Mouse (Mus musculus) heart, embryonic 12.5 days (tissue): ENCODE data around the gene Uqcrc1. TPM values are rescaled to one million over a fixed set of nuclear protein-coding genes. Genes with fewer than 3 reads are reported as not detected.

Experiments
- ATAC-seq: fragments of 200-750 bp; cut with Nextera tagmentation; 2 replicates; pipeline ENCODE4 v1.8.0; 2017; ENCODE audit warnings: moderate TSS enrichment, moderate library complexity; ENCODE audit not compliant: insufficient number of reproducible peaks, low FRiP score
- H3K27ac ChIP-seq: fragments of 300-500 bp; sonication (generic); 2 replicates; pipeline ENCODE4 v1.5.1; 2016; ENCODE audit warnings: mild to moderate bottlenecking, moderate library complexity; ENCODE audit not compliant: poor library complexity, severe bottlenecking
- H3K27me3 ChIP-seq: fragments of 300-500 bp; sonication (generic); replicated peaks from 2 replicates; pipeline ENCODE4 v1.6.1; 2016; ENCODE audit warnings: mild to moderate bottlenecking, moderate library complexity
- H3K36me3 ChIP-seq: fragments of 300-500 bp; sonication (generic); 2 replicates; pipeline ENCODE4 v1.6.1; 2016; ENCODE audit warnings: mild to moderate bottlenecking, moderate library complexity
- H3K4me1 ChIP-seq: fragments of 300-500 bp; sonication (generic); replicated peaks from 2 replicates; pipeline ENCODE4 v1.6.1; 2016; ENCODE audit warnings: mild to moderate bottlenecking
- H3K4me2 ChIP-seq: fragments of 300-500 bp; sonication (generic); 2 replicates; pipeline ENCODE4 v1.6.1; 2016; ENCODE audit warnings: mild to moderate bottlenecking, moderate library complexity
- H3K4me3 ChIP-seq: fragments of 300-500 bp; sonication (generic); 2 replicates; pipeline ENCODE4 v1.5.1; 2016; ENCODE audit warnings: mild to moderate bottlenecking
- H3K9ac ChIP-seq: fragments of 300-500 bp; sonication (generic); 2 replicates; pipeline ENCODE4 v1.6.1; 2016; ENCODE audit warnings: mild to moderate bottlenecking, moderate library complexity
- H3K9me3 ChIP-seq: fragments of 300-500 bp; sonication (generic); replicated peaks from 2 replicates; pipeline ENCODE4 v1.6.1; 2016; ENCODE audit warnings: mild to moderate bottlenecking, moderate library complexity
- WGBS: fragments of 180-500 bp; shearing (Covaris S2); methylation state at CpG from one replicate; pipeline ENCODE4 v1.1.7; 2016; 5-methylcytosine and 5-hydroxymethylcytosine counted together
- polyA plus RNA-seq: library from polyadenylated mRNA; unstranded; fragments of >200 nt; fragmentation: Nextera tagmentation; extraction: Ambion mirVana; gene quantifications from 2 replicates; pipeline ENCODE4 v1.2.1, GENCODE M21; 2016

Uqcrc1 gene
- polyA plus RNA-seq, 1 experiment from 2014 or later = 738 TPM

- Histone ChIP-seq H3K4me1 (peaks cover 30% of the 10 kb centered on the region), H3K27me3 (no peaks in the 10 kb centered on the region; the same call in 1 of the 2 replicates), H3K27ac (no peak within 1 kb of the TSS), H3K9me3 (no peaks in the 10 kb centered on the region), H3K4me2 (no peak within 1 kb of the TSS), H3K36me3 (no peaks in the 10 kb centered on the region), H3K9ac (no peak within 1 kb of the TSS), H3K4me3 (no peak within 1 kb of the TSS)
- no peak for ATAC-seq
- WGBS = 72% methylated on average over 4 of the region's 4 CpGs
Observed at GRCm38 (mm10) chr9:108985710-108986109, 49.3 kb downstream of the Uqcrc1 start, which contains the start of gene Ucn2. Gene Ucn2, plus strand, starts transcription at chr9:108986010.

- ATAC-seq = no peak
- Histone ChIP-seq H3K4me3 (peak overlapping the region; percentile 21), H3K27ac (no peak overlapping the region), H3K9ac (no peak overlapping the region), H3K27me3 (no peaks in the 10 kb centered on the region; the same call in 1 of the 2 replicates), H3K4me2 (peak overlapping the region; percentile 59), H3K9me3 (no peaks in the 10 kb centered on the region), H3K4me1 (peaks cover 39% of the 10 kb centered on the region), H3K36me3 (no peaks in the 10 kb centered on the region)
- WGBS = 26% methylated on average over 15 of the region's 15 CpGs
Observed at GRCm38 (mm10) chr9:108987704-108988350, 51.4 kb downstream of the Uqcrc1 start.

DNA sequence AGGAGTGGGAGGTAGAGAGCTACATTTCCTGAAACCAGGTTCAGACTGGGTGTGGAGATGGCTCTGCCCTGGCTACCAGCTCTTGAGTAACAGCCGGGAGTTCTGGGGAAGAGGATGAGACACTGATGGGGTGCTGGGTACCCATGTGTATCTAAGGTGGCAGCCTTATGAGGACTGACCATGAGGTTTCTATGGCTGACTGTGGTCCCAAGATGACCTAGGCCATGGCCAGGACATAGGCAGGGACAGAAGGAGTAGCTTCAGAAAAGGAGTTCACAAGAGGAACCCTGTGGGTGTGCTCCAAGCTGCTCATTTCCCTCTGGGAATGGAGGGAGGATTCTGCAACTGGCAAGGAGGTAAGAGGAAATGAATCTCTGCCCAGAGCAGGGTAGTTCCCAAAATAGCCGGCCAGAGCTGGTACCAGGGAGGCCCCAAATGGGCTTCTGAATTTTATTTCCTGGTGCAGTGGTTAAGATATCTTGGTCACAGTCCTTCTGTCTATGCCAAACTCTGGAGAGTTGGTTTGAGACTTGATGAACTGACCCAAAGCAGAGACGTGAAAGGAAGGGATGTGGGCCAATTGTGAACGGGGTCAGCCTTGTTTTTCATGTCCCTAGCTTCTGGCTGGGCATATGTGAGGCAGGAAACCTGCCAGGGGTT, 53.5 kb downstream of the Uqcrc1 start:
- H3K4me3 ChIP-seq = no peak overlapping the region

GRCm38 (mm10) chr9:108990462-108990820, 54.0 kb downstream of the Uqcrc1 start:
- H3K4me2 ChIP-seq = no peak overlapping the region
- ATAC-seq = no peak

More for the DNA sequence above, 53.5 kb downstream of the Uqcrc1 start:
- Histone ChIP-seq H3K4me1 (peaks cover 44% of the 10 kb centered on the region), H3K27ac (no peak overlapping the region), H3K9ac (no peak overlapping the region), H3K9me3 (no peaks in the 10 kb centered on the region), H3K27me3 (no peaks in the 10 kb centered on the region), H3K4me2 (no peak overlapping the region), H3K36me3 (no peaks in the 10 kb centered on the region)
- WGBS = 75% methylated on average over 4 of the region's 4 CpGs
- no peak for ATAC-seq

GRCm38 (mm10) chr9:108991428-108992084, 55.1 kb downstream of the Uqcrc1 start, which contains the start of gene Pfkfb4:
Gene Pfkfb4, plus strand, starts transcription at chr9:108991778.
- Histone ChIP-seq H3K4me2 (peak within 1 kb of the TSS; percentile 83), H3K4me1 (peaks cover 44% of the 10 kb centered on the region), H3K27ac (peak within 1 kb of the TSS; percentile 90), H3K4me3 (peak within 1 kb of the TSS; percentile 56), H3K36me3 (no peaks in the 10 kb centered on the region), H3K9me3 (no peaks in the 10 kb centered on the region), H3K9ac (peak within 1 kb of the TSS; percentile 70), H3K27me3 (no peaks in the 10 kb centered on the region)
- ATAC-seq = peak; percentile 94
- WGBS = 2% methylated on average over 31 of the region's 31 CpGs

More at GRCm38 (mm10) chr9:108990462-108990820, 54.0 kb downstream of the Uqcrc1 start:
- H3K27me3 ChIP-seq = no peaks in the 10 kb centered on the region
- H3K9ac ChIP-seq = no peak overlapping the region
- no peaks in the 10 kb centered on the region for H3K9me3 ChIP-seq
- no peak overlapping the region for H3K4me3 ChIP-seq
- 73% methylated on average over 7 of the region's 7 CpGs for WGBS
- H3K27ac ChIP-seq = no peak overlapping the region
- peaks cover 44% of the 10 kb centered on the region for H3K4me1 ChIP-seq
- no peaks in the 10 kb centered on the region for H3K36me3 ChIP-seq

DNA sequence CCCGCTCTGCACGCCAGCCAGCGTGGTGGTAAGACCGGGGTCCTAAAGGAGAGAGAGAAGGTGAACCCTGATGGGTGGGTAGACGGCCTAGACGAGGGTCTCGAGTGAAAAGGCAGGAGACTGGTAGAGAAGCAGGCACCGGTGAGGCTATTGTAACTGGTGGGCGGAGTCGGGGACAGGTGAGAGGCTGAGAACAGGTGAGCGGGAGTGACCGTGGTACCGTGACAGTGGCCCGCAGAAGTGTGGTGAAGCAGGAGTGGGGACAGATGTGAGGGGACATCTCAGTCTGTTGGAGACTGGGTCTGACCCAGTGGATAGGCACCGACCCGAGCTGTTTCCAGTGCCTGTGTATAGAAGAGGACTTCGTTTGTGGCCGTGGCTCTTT, 55.6 kb downstream of the Uqcrc1 start:
- peak overlapping the region; percentile 83 for H3K4me2 ChIP-seq
- ATAC-seq = 0 out of 2 replicates have a peak, but pooled peaks have one; percentile 0

DNA sequence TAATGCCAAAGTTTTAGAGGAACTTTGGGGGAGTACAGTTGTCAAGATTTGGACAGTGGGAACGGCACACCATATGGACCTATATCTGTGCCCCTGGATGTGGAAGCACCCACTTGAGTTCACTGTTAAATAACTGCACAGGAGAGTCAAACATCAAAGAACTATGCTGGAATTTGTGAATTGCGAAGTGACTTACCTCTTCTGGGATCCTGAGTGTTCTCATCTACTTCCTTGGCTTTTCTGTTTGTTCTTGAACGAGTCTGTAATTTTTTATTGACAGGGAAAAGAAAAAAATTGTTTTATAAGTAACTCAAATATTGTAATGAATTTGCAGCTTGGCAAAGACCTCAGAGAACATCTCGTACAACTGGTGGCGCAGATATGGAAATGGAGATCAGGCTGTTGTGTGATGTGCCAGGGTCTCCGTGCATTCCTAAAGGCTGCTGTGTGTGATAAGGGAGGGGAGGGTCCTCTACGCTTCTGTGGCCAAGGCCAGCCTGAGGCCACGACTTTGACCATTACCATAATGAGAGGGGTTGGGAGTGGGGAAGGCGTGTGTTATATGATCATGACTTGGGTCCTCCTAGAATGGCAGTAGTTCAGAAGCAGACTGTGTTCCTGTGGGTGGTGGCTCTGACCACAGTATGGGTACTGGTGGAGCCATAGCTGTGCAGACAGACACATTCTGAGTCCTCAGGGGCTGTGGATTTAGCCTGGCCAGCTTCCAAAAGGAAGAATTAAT, 56.4 kb downstream of the Uqcrc1 start:
- Histone ChIP-seq H3K36me3 (no peaks in the 10 kb centered on the region), H3K27me3 (no peaks in the 10 kb centered on the region), H3K4me3 (peak overlapping the region; percentile 56; the same call in 1 of the 2 replicates), H3K27ac (no peak overlapping the region), H3K9ac (no peak overlapping the region), H3K9me3 (no peaks in the 10 kb centered on the region), H3K4me2 (peak overlapping the region; percentile 83), H3K4me1 (peaks cover 42% of the 10 kb centered on the region)
- 49% methylated on average over 9 of the region's 9 CpGs for WGBS
- no peak for ATAC-seq

More for the DNA sequence above, 55.6 kb downstream of the Uqcrc1 start:
- Histone ChIP-seq H3K27me3 (no peaks in the 10 kb centered on the region), H3K27ac (no peak overlapping the region), H3K9me3 (no peaks in the 10 kb centered on the region), H3K4me1 (peaks cover 44% of the 10 kb centered on the region), H3K9ac (peak overlapping the region; percentile 63), H3K4me3 (peak overlapping the region; percentile 56), H3K36me3 (no peaks in the 10 kb centered on the region)
- 11% methylated on average over 18 of the region's 18 CpGs for WGBS

DNA sequence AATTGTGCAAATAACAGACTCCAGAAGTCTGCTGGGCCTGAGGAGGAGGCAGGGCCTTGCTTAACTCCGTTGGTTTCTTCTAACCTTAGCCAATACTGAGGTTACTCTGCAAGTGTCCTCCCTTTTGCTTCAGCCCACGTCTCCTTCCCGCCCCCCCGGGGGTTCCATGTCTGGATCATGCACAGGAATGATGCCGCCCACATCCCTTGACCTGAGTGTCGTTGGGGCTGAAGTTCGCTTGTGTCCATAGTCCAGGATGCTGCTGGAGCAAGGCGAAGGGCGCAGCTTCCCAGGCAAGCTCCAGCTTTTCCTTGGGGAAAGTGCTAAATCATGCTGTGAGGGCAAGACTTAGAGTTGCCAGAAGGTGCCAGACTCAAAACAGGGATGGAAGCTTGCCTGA, 60.0 kb downstream of the Uqcrc1 start:
- Histone ChIP-seq H3K36me3 (no peaks in the 10 kb centered on the region), H3K27ac (no peak overlapping the region), H3K9ac (no peak overlapping the region), H3K4me3 (no peak overlapping the region), H3K4me2 (no peak overlapping the region), H3K27me3 (no peaks in the 10 kb centered on the region), H3K4me1 (peaks cover 15% of the 10 kb centered on the region), H3K9me3 (no peaks in the 10 kb centered on the region)
- ATAC-seq = no peak
- WGBS = 66% methylated on average over 9 of the region's 9 CpGs

- no peak overlapping the region for H3K4me3 ChIP-seq
- H3K36me3 ChIP-seq = no peaks in the 10 kb centered on the region
- ATAC-seq = no peak
Observed at GRCm38 (mm10) chr9:108998287-108999166, 62.1 kb downstream of the Uqcrc1 start.

DNA sequence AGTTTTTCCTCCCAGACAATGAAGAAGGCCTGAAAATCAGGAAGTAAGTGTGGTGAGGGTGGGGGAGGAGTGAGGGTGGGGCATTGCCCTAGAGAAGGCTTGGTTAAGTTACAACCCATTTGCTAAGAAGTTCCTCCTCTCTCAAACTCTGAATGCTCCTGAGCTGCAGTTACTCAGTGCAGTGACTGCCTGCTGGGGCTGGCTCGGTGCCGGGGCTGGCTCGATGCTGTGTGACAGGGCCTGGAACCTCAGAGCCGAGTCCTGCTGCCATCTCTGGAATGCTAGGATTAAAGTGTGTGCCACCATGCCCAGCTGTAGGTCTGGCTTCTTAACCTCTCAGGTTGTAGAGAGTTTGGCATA, 62.7 kb downstream of the Uqcrc1 start:
- Histone ChIP-seq H3K27me3 (no peaks in the 10 kb centered on the region), H3K9me3 (no peaks in the 10 kb centered on the region), H3K9ac (no peak overlapping the region), H3K27ac (no peak overlapping the region), H3K4me2 (no peak overlapping the region), H3K36me3 (no peaks in the 10 kb centered on the region), H3K4me1 (peaks cover 4% of the 10 kb centered on the region; the same call in 1 of the 2 replicates), H3K4me3 (no peak overlapping the region)
- no peak for ATAC-seq
- 74% methylated on average over 4 of the region's 4 CpGs for WGBS

More at GRCm38 (mm10) chr9:108998287-108999166, 62.1 kb downstream of the Uqcrc1 start:
- Histone ChIP-seq H3K9me3 (no peaks in the 10 kb centered on the region), H3K27ac (no peak overlapping the region), H3K4me1 (peaks cover 4% of the 10 kb centered on the region; the same call in 1 of the 2 replicates), H3K4me2 (no peak overlapping the region), H3K9ac (no peak overlapping the region), H3K27me3 (no peaks in the 10 kb centered on the region)
- 73% methylated on average over 19 of the region's 19 CpGs for WGBS
